Comparison of ENCODE assay signal across 13 mouse cellular contexts in genomic region chr2:14107673-14108072, GRCm38 (mm10). TPM values are rescaled to one million over a fixed set of nuclear protein-coding genes. Genes with fewer than 3 reads are reported as not detected.
A peak's percentile ranks its signal among the peaks of the same experiment; 100 is the strongest.
DNase-seq lines count a peak whose midpoint lies in the region; ATAC-seq and TF ChIP-seq lines count a peak whose summit lies in the region.
"Had no signal": no experiment of that assay in that cellular context is flagged by ENCODE, and none has a peak within 500 bp of the region (broad histone marks: within the 10 kb centered on the region; RNA-seq: fewer than 3 reads in every experiment).

No protein-coding gene starts in this region.

- no peaks in the 10 kb centered on the region for H3K9me3 ChIP-seq in lung, embryonic 14.5 days (ENCODE audit: low read depth, low read length)
- H3K9me3 ChIP-seq: hindbrain, embryonic 15.5 days; midbrain, embryonic 10.5 days had no signal

- no peak for TF ChIP-seq CTCF in lung, embryonic 14.5 days (IDR thresholded peaks at IDR 0.05; ENCODE audit: low read depth)

- no peak overlapping the region for H3K4me2 ChIP-seq in lung, embryonic 14.5 days
- H3K4me2 ChIP-seq: hindbrain, embryonic 15.5 days had no signal

- H3K9ac ChIP-seq in lung, embryonic 14.5 days, result no peak overlapping the region
- H3K9ac ChIP-seq: hindbrain, embryonic 15.5 days; liver, embryonic 14.5 days had no signal

- no peak overlapping the region for H3K27ac ChIP-seq in lung, embryonic 14.5 days (ENCODE audit: low read depth)
- H3K27ac ChIP-seq: hindbrain, embryonic 15.5 days; liver, embryonic 14.5 days; midbrain, embryonic 10.5 days had no signal

- no peak for ATAC-seq in lung, embryonic 14.5 days (ENCODE audit: insufficient read depth)

- 65% methylated on average over 3 of the region's 3 CpGs for WGBS in lung, embryonic 14.5 days

- H3K27me3 ChIP-seq in lung, embryonic 14.5 days (ENCODE audit: insufficient read depth, low read length), result no peaks in the 10 kb centered on the region
- H3K27me3 ChIP-seq: hindbrain, embryonic 15.5 days had no signal

- H3K36me3 ChIP-seq in lung, embryonic 14.5 days (ENCODE audit: insufficient read depth), result peaks cover 5% of the 10 kb centered on the region; the same call in 1 of the 2 replicates

- H3K4me1 ChIP-seq in lung, embryonic 14.5 days (ENCODE audit: insufficient read depth), result no peaks in the 10 kb centered on the region
- H3K4me1 ChIP-seq: hindbrain, embryonic 15.5 days; midbrain, embryonic 10.5 days had no signal

- no peak overlapping the region for H3K4me3 ChIP-seq in lung, embryonic 14.5 days (ENCODE audit: low read depth, low read length)
- H3K4me3 ChIP-seq: erythroblast, embryonic 14.5 days; hindbrain, embryonic 15.5 days; midbrain, embryonic 10.5 days had no signal

- DNase-seq in gastrocnemius, adult 18-20 months (ENCODE audit: low spot score), result peak; percentile 34
- DNase-seq in gastrocnemius, adult 8-10 months (ENCODE audit: low spot score in 2 of 2), result no peak
- peak; percentile 42 for DNase-seq in lung, embryonic 14.5 days
- DNase-seq in lung, postnatal 25 days (ENCODE audit: low spot score), result no peak
- DNase-seq in Muller cell, postnatal 12 days (ENCODE audit: inconsistent ontology term), result peak; percentile 86
- peak; percentile 65 for DNase-seq in fibroblast of lung, adult 2 months (ENCODE audit: low read depth)
- no peak for DNase-seq in right cerebral cortex, postnatal 14 days
- no peak for DNase-seq in left cerebral cortex, adult 18-20 months (ENCODE audit: low spot score in 2 of 2)
- DNase-seq: kidney, adult 18-20 months had no signal

RNA-seq across cellular contexts. Expression of gene Stam, which starts 33.8 kb away (rescaled TPM):
- total RNA-seq in gastrocnemius, adult 18-20 months (2021), result 10 to 100 TPM; 18.5 to 20.4 TPM
- total RNA-seq in gastrocnemius, adult 8-10 months (2022), result 10 to 100 TPM; 17.7 to 21.8 (median 19.9) TPM
- 72.2 and 80.2 TPM in 2 replicates for polyA plus RNA-seq in lung, embryonic 14.5 days (2014; fragmentation: Nextera tagmentation; extraction: Ambion mirVana)
- 10 to 100 TPM; 92.2 to 92.6 TPM for total RNA-seq in left cerebral cortex, adult 18-20 months (2021)

RNA-seq across cellular contexts. Expression of gene Hacd1, which starts 51.7 kb away (rescaled TPM):
- 10 to 100 TPM; 54.6 to 81.4 TPM for total RNA-seq in gastrocnemius, adult 18-20 months (2021)
- 10 to 100 TPM; 53.0 to 75.7 (median 62.0) TPM for total RNA-seq in gastrocnemius, adult 8-10 months (2022)
- polyA plus RNA-seq in lung, embryonic 14.5 days (2014; fragmentation: Nextera tagmentation; extraction: Ambion mirVana), result 92.3 and 94.1 TPM in 2 replicates
- 10 to 100 TPM; 15.5 to 17.6 TPM for total RNA-seq in left cerebral cortex, adult 18-20 months (2021)

Comparison
In these comparisons a context has a peak if more than half of its experiments do, and no peak if none do; other contexts are left out.
1. DNase-seq: peak in gastrocnemius, adult 18-20 months (single experiment), lung, embryonic 14.5 days (single experiment), Muller cell, postnatal 12 days (single experiment) and fibroblast of lung, adult 2 months (single experiment); none in gastrocnemius, adult 8-10 months (0 of 2), lung, postnatal 25 days (single experiment), right cerebral cortex, postnatal 14 days (single experiment) and left cerebral cortex, adult 18-20 months (0 of 2).
2. RNA of gene Stam, which starts 33.8 kb away (total RNA-seq): 92.2 to 92.6 TPM in left cerebral cortex, adult 18-20 months; 17.7 to 21.8 TPM in gastrocnemius, adult 8-10 months and 18.5 to 20.4 TPM in gastrocnemius, adult 18-20 months; every median in the first group is over 4 times any median in the second.